Comparison of ENCODE assay signal across 12 mouse cellular contexts in genomic region chr4:137510021-137510696, GRCm38 (mm10). TPM values are rescaled to one million over a fixed set of nuclear protein-coding genes. Genes with fewer than 3 reads are reported as not detected.
DNase-seq lines count a peak whose midpoint lies in the region; ATAC-seq lines count a peak whose summit lies in the region.
"Had no signal": no experiment of that assay in that cellular context is flagged by ENCODE, and none has a peak within 500 bp of the region (broad histone marks: within the 10 kb centered on the region; RNA-seq: fewer than 3 reads in every experiment).

No protein-coding gene starts in this region.

- no peak for DNase-seq in forebrain, embryonic 10.5 days (ENCODE audit: extremely low spot score, low spot score)
- DNase-seq in forebrain, embryonic 11.5 days (ENCODE audit: low spot score), result no peak
- DNase-seq in lung, postnatal 4 days, result no peak
- DNase-seq: gastrocnemius, postnatal 25 days had no signal

- no peaks in the 10 kb centered on the region for H3K27me3 ChIP-seq in forebrain, embryonic 10.5 days (ENCODE audit: poor library complexity, severe bottlenecking)
- H3K27me3 ChIP-seq in forebrain, embryonic 11.5 days (ENCODE audit: control insufficient read depth, insufficient read depth, low read length), result no peaks in the 10 kb centered on the region
- no peaks in the 10 kb centered on the region for H3K27me3 ChIP-seq in neural tube, embryonic 12.5 days (replicated peaks)
- no peaks in the 10 kb centered on the region for H3K27me3 ChIP-seq in neural tube, embryonic 15.5 days (replicated peaks)
- no peaks in the 10 kb centered on the region for H3K27me3 ChIP-seq in forebrain, embryonic 16.5 days (replicated peaks; ENCODE audit: control insufficient read depth, insufficient read depth, low read length)
- no peaks in the 10 kb centered on the region for H3K27me3 ChIP-seq in neural tube, embryonic 14.5 days (ENCODE audit: control insufficient read depth, insufficient read depth, low read length)
- H3K27me3 ChIP-seq in intestine, embryonic 16.5 days (replicated peaks; ENCODE audit: control insufficient read depth, insufficient read depth, low read length), result no peaks in the 10 kb centered on the region

- H3K4me3 ChIP-seq in forebrain, embryonic 10.5 days, result no peak overlapping the region
- H3K4me3 ChIP-seq in forebrain, embryonic 11.5 days (ENCODE audit: low read depth, low read length), result no peak overlapping the region
- no peak overlapping the region for H3K4me3 ChIP-seq in neural tube, embryonic 12.5 days
- H3K4me3 ChIP-seq in neural tube, embryonic 15.5 days (replicated peaks), result no peak overlapping the region
- H3K4me3 ChIP-seq in forebrain, embryonic 16.5 days (replicated peaks; ENCODE audit: low read length), result no peak overlapping the region
- H3K4me3 ChIP-seq in neural tube, embryonic 14.5 days (ENCODE audit: low read depth, low read length), result no peak overlapping the region
- H3K4me3 ChIP-seq in intestine, embryonic 16.5 days (ENCODE audit: low read length), result no peak overlapping the region
- H3K4me3 ChIP-seq: left cerebral cortex, adult 2 months had no signal

- H3K4me2 ChIP-seq in forebrain, embryonic 11.5 days (ENCODE audit: low read depth, low read length, severe bottlenecking), result no peak overlapping the region
- H3K4me2 ChIP-seq in neural tube, embryonic 12.5 days (replicated peaks), result no peak overlapping the region; the same call in 1 of the 2 replicates
- no peak overlapping the region for H3K4me2 ChIP-seq in neural tube, embryonic 15.5 days
- H3K4me2 ChIP-seq in forebrain, embryonic 16.5 days (ENCODE audit: low read length), result no peak overlapping the region
- H3K4me2 ChIP-seq in neural tube, embryonic 14.5 days (ENCODE audit: low read depth, low read length), result no peak overlapping the region
- no peak overlapping the region for H3K4me2 ChIP-seq in intestine, embryonic 16.5 days (ENCODE audit: low read depth, low read length)

- no peak overlapping the region for H3K9ac ChIP-seq in forebrain, embryonic 11.5 days (ENCODE audit: low read length)
- H3K9ac ChIP-seq in neural tube, embryonic 12.5 days, result no peak overlapping the region
- no peak overlapping the region for H3K9ac ChIP-seq in neural tube, embryonic 15.5 days (replicated peaks)
- H3K9ac ChIP-seq in forebrain, embryonic 16.5 days (replicated peaks; ENCODE audit: low read depth, low read length), result no peak overlapping the region
- H3K9ac ChIP-seq in neural tube, embryonic 14.5 days (replicated peaks; ENCODE audit: low read depth, low read length), result no peak overlapping the region
- H3K9ac ChIP-seq in intestine, embryonic 16.5 days (ENCODE audit: low read depth, low read length), result no peak overlapping the region

- H3K36me3 ChIP-seq in forebrain, embryonic 10.5 days (replicated peaks), result peaks cover 85% of the 10 kb centered on the region
- no peaks in the 10 kb centered on the region for H3K36me3 ChIP-seq in forebrain, embryonic 11.5 days (ENCODE audit: control insufficient read depth, insufficient read depth, low read length)
- H3K36me3 ChIP-seq in neural tube, embryonic 12.5 days, result peaks cover 13% of the 10 kb centered on the region; the same call in 1 of the 2 replicates
- H3K36me3 ChIP-seq in neural tube, embryonic 15.5 days, result no peaks in the 10 kb centered on the region
- no peaks in the 10 kb centered on the region for H3K36me3 ChIP-seq in forebrain, embryonic 16.5 days (ENCODE audit: control insufficient read depth, insufficient read depth)
- no peaks in the 10 kb centered on the region for H3K36me3 ChIP-seq in neural tube, embryonic 14.5 days (ENCODE audit: control insufficient read depth, insufficient read depth, low read length)
- H3K36me3 ChIP-seq in intestine, embryonic 16.5 days (ENCODE audit: control insufficient read depth, insufficient read depth, low read length), result peaks cover 8% of the 10 kb centered on the region; the same call in 1 of the 2 replicates

- H3K27ac ChIP-seq in forebrain, embryonic 10.5 days, result peak overlapping the region; percentile 25; the same call in 1 of the 2 replicates
- no peak overlapping the region for H3K27ac ChIP-seq in forebrain, embryonic 11.5 days (ENCODE audit: low read depth, low read length)
- H3K27ac ChIP-seq in neural tube, embryonic 12.5 days, result no peak overlapping the region
- no peak overlapping the region for H3K27ac ChIP-seq in neural tube, embryonic 15.5 days (replicated peaks)
- no peak overlapping the region for H3K27ac ChIP-seq in forebrain, embryonic 16.5 days (ENCODE audit: low read length)
- no peak overlapping the region for H3K27ac ChIP-seq in neural tube, embryonic 14.5 days (ENCODE audit: low read depth, low read length)
- H3K27ac ChIP-seq in intestine, embryonic 16.5 days (ENCODE audit: low read length), result no peak overlapping the region
- H3K27ac ChIP-seq: left cerebral cortex, adult 2 months had no signal

- no peaks in the 10 kb centered on the region for H3K4me1 ChIP-seq in forebrain, embryonic 10.5 days
- no peaks in the 10 kb centered on the region for H3K4me1 ChIP-seq in forebrain, embryonic 11.5 days (replicated peaks; ENCODE audit: control insufficient read depth, insufficient read depth, low read length)
- H3K4me1 ChIP-seq in neural tube, embryonic 12.5 days, result peaks cover 11% of the 10 kb centered on the region; the same call in 1 of the 2 replicates
- peaks cover 4% of the 10 kb centered on the region; the same call in 1 of the 2 replicates for H3K4me1 ChIP-seq in neural tube, embryonic 15.5 days
- peaks cover 9% of the 10 kb centered on the region for H3K4me1 ChIP-seq in forebrain, embryonic 16.5 days (replicated peaks; ENCODE audit: control insufficient read depth, insufficient read depth, low read length)
- no peaks in the 10 kb centered on the region for H3K4me1 ChIP-seq in neural tube, embryonic 14.5 days (ENCODE audit: control insufficient read depth, insufficient read depth, low read length)
- H3K4me1 ChIP-seq in intestine, embryonic 16.5 days (ENCODE audit: control insufficient read depth, insufficient read depth, low read length), result no peaks in the 10 kb centered on the region

- no peak for ATAC-seq in forebrain, embryonic 11.5 days (replicated peaks; ENCODE audit: low FRiP score)
- 0 out of 2 replicates have a peak, but pooled peaks have one; percentile 48 for ATAC-seq in neural tube, embryonic 12.5 days (ENCODE audit: low FRiP score, low read depth)
- ATAC-seq in neural tube, embryonic 15.5 days (ENCODE audit: low FRiP score), result no peak
- peak; percentile 70 for ATAC-seq in forebrain, embryonic 16.5 days
- ATAC-seq in neural tube, embryonic 14.5 days (ENCODE audit: low read depth), result 0 out of 2 replicates have a peak, but pooled peaks have one; percentile 34
- ATAC-seq in intestine, embryonic 16.5 days, result no peak

- no peaks in the 10 kb centered on the region for H3K9me3 ChIP-seq in forebrain, embryonic 10.5 days
- no peaks in the 10 kb centered on the region for H3K9me3 ChIP-seq in forebrain, embryonic 11.5 days (ENCODE audit: control insufficient read depth, low read length)
- no peaks in the 10 kb centered on the region for H3K9me3 ChIP-seq in neural tube, embryonic 12.5 days
- H3K9me3 ChIP-seq in neural tube, embryonic 15.5 days (replicated peaks), result no peaks in the 10 kb centered on the region
- H3K9me3 ChIP-seq in forebrain, embryonic 16.5 days (ENCODE audit: control insufficient read depth, low read length), result no peaks in the 10 kb centered on the region
- H3K9me3 ChIP-seq in neural tube, embryonic 14.5 days (ENCODE audit: control insufficient read depth, low read length), result no peaks in the 10 kb centered on the region
- H3K9me3 ChIP-seq in intestine, embryonic 16.5 days (ENCODE audit: control insufficient read depth, low read length), result no peaks in the 10 kb centered on the region

- 91% methylated on average over 15 of the region's 15 CpGs for WGBS in forebrain, embryonic 10.5 days
- 88% methylated on average over 15 of the region's 15 CpGs for WGBS in forebrain, embryonic 11.5 days
- WGBS in neural tube, embryonic 12.5 days, result 72% methylated on average over 15 of the region's 15 CpGs
- WGBS in neural tube, embryonic 15.5 days, result 61% methylated on average over 15 of the region's 15 CpGs
- WGBS in forebrain, embryonic 16.5 days, result 55% methylated on average over 14 of the region's 15 CpGs
- 63% methylated on average over 15 of the region's 15 CpGs for WGBS in neural tube, embryonic 14.5 days
- 83% methylated on average over 15 of the region's 15 CpGs for WGBS in intestine, embryonic 16.5 days

RNA-seq across cellular contexts. Expression of gene Hspg2, which starts 41.6 kb away (rescaled TPM):
- polyA plus RNA-seq in forebrain, embryonic 10.5 days (2016; fragmentation: Nextera tagmentation; extraction: Ambion mirVana), result 15.6 and 17.9 TPM in 2 replicates
- 21.0 and 21.3 TPM in 2 replicates for polyA plus RNA-seq in forebrain, embryonic 11.5 days (2014; fragmentation: Nextera tagmentation; extraction: Ambion mirVana)
- polyA plus RNA-seq in neural tube, embryonic 12.5 days (2016; fragmentation: Nextera tagmentation; extraction: Ambion mirVana), result 11.3 and 12.4 TPM in 2 replicates
- 7.5 and 9.8 TPM in 2 replicates for polyA plus RNA-seq in neural tube, embryonic 15.5 days (2015; fragmentation: Nextera tagmentation; extraction: Ambion mirVana)
- 3.2 and 4.9 TPM in 2 replicates for polyA plus RNA-seq in forebrain, embryonic 16.5 days (2015; fragmentation: Nextera tagmentation; extraction: Ambion mirVana)
- polyA plus RNA-seq in neural tube, embryonic 14.5 days (2014; fragmentation: Nextera tagmentation; extraction: Ambion mirVana), result 2.7 and 10.8 TPM in 2 replicates
- polyA plus RNA-seq in intestine, embryonic 16.5 days (2015; fragmentation: Nextera tagmentation; extraction: Ambion mirVana), result 24.5 TPM in 2 replicates

RNA-seq across cellular contexts. Expression of gene 1700013G24Rik, which starts 57.1 kb away (rescaled TPM):
- not detected in 2 replicates for polyA plus RNA-seq in forebrain, embryonic 10.5 days (2016; fragmentation: Nextera tagmentation; extraction: Ambion mirVana)
- polyA plus RNA-seq in forebrain, embryonic 11.5 days (2014; fragmentation: Nextera tagmentation; extraction: Ambion mirVana), result not detected in 2 replicates
- polyA plus RNA-seq in neural tube, embryonic 12.5 days (2016; fragmentation: Nextera tagmentation; extraction: Ambion mirVana), result not detected in 2 replicates
- polyA plus RNA-seq in neural tube, embryonic 15.5 days (2015; fragmentation: Nextera tagmentation; extraction: Ambion mirVana), result not detected in 2 replicates
- polyA plus RNA-seq in forebrain, embryonic 16.5 days (2015; fragmentation: Nextera tagmentation; extraction: Ambion mirVana), result not detected in 2 replicates
- polyA plus RNA-seq in neural tube, embryonic 14.5 days (2014; fragmentation: Nextera tagmentation; extraction: Ambion mirVana), result not detected in 2 replicates
- not detected in 2 replicates for polyA plus RNA-seq in intestine, embryonic 16.5 days (2015; fragmentation: Nextera tagmentation; extraction: Ambion mirVana)
- polyA plus RNA-seq: lung, embryonic 16.5 days; spleen, adult 2 months had no signal

Comparison
In these comparisons a context has a peak if more than half of its experiments do, and no peak if none do; other contexts are left out.
1. ATAC-seq: peak in neural tube, embryonic 12.5 days (single experiment), forebrain, embryonic 16.5 days (single experiment) and neural tube, embryonic 14.5 days (single experiment); none in forebrain, embryonic 11.5 days (single experiment), neural tube, embryonic 15.5 days (single experiment) and intestine, embryonic 16.5 days (single experiment).